Mouse (Mus musculus): ENCODE results near the gene Glyctk.
A peak's percentile ranks its signal among the peaks of the same experiment; 100 is the strongest.

Glyctk gene

DNA sequence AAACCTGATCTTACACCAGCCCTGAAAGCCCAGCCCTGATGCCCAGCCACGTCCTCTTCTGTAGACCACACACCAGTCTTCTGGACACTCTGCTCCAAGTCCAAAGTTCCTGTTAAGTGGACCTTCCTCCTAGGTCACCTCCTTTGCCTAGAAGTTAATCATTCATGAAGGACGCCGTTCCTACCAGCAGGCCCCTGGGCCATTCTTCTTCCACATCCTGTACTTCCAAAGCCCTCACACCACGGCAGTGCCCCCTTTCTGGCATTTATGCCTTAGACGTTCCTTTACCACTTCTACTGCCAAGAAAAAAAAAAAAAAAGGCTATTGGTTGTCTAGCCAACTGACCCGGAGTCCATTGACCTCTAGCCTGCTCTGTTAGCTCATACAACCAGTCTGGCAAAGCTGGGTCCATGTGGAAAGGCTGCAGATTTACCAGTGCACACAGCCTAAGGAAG is at the start of gene Glyctk:
Gene Glyctk, minus strand, starts transcription at position 102 of the 455 bp plus-strand sequence.
- DNase-seq (ENCODE audit: low spot score) = no peak

DNA sequence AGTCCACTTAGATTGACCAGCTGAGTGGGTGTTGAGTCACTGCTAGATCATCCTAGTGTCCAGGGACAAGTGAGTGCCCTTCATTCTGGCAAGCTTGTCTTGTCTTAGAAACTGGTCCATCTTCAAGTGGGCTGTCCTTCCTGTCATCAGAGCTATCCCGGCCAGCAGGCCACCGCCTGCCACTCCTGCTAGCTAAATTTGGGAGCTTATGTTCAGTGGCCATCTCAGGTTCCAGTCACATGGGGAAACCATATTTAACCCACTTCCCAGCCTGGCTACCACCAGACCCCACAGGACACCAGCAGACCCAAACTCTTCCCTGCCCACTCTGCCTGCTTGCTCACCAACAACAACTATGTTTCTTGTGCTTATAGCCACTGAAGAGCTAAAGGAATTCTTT is 48.6 kb upstream of the Glyctk start:
- no peak for DNase-seq (ENCODE audit: low spot score)

DNA sequence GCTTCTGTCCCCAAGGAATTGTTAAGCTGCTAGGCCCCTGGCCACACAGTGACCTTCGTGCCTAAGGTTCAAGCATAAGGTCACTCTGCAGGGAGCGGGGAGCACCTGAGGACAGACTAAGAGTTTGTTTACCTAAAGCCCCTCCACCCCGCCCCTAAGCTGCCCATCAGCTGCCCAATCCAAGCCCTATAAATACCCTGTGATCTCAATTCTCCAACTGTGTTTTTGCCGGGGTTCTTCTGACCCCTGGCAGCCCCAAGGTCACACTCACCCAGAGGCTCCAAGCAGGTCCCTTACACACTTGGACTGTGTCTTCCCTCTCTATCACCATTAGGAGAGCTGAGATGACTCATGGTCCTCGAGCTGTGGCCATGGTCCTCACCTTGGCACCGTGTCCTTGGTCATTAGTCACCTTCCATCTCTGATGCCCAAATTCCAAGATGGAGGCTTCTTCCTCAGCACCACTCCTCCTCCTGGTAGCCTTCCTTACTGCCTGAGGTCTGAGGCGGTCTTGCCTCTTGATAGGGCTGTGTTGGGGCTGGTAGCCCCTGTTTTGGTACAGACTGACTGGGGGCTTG is 47.9 kb upstream of the Glyctk start:
- DNase-seq (ENCODE audit: low spot score) = no peak

GRCm38 (mm10) chr9:106203990-106204851 is 46.3 kb upstream of the Glyctk start:
- DNase-seq (ENCODE audit: low spot score) = no peak

DNA sequence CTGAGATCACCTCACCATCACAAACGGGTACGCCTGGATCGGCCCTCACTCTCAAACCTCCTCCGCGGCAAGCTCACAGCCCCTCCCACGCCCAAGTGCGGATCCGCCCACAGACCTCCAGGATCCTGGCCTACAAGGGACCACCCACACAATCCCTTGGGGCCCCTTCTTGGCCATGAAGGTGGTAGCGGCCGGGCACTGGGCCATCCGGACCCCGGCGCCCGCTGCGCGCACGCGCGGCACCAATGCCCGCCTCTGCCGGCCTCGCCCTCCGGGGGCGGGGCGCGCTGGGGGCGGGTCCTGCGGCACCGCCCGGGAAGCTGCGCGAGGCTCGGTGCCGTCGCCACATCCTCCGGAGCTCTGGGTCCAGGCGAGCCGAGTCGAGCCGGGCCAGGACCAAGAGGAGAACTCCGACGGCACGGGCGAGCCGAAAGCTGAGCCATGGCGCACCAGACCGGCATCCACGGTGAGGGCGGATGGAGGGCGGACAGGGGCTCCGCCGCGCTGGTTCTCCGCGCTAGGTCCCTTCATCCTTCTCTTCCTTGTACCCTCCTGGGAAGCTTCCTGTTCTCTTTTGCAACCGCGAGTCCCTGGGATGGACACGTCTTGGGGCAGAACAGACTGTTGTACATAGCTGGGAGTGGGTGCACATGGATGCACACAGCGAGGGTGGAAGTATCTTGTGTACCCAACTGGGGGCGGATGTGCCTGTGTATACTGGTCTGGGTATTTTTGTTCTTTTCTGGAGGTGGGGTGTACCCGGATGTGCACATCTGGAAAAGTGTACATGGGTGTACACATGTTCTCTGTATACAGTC is 45.1 kb upstream of the Glyctk start, which contains the start of gene Twf2:
Gene Twf2, plus strand, starts transcription at position 290 of the 818 bp plus-strand sequence.
- peak; percentile 92 for DNase-seq (ENCODE audit: low spot score)

GRCm38 (mm10) chr9:106201895-106202294 is 44.0 kb upstream of the Glyctk start:
- no peak for DNase-seq (ENCODE audit: low spot score)

DNA sequence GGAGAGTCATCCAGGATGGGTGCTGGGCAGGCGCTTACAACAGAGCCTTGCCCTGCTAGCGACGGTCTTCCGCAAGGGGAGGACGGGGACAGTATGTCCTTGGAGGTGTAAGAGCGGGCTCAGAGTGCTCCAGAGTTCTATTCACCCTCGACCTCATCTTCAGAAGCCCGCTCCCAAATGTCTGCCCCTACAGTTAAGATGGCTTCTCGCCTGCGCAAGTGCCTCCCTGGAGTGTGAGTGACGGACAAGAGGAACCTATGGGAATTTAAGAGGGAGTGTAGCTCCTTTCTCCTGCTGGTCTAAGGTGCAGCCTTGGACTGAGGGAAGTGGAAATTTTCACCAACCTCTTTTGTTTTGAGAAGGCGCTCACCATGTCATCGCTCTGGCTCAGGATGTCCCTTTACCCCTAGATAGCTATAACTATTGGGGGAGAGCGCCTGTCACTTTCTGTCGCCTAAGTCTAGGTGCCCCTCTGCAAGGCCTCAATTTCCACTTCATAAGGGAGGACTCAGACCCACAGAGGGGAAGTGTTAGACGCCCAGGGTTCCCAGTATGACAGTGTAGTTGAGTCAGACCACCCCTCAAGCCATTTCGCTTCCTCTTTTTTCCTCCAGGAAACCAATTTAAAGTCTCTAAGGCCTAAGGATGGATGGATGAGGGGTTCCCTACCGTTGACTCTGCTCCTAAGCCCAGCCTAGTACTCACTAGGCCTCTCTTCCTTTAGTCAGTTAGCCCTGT is 41.8 kb upstream of the Glyctk start, which contains the start of gene Ppm1m:
Gene Ppm1m, minus strand, starts transcription at position 212 of the 738 bp plus-strand sequence.
- no peak for DNase-seq (ENCODE audit: low spot score)

- peak; percentile 80 for DNase-seq (ENCODE audit: low spot score)
Observed at GRCm38 (mm10) chr9:106198962-106199458, 41.1 kb upstream of the Glyctk start.

DNA sequence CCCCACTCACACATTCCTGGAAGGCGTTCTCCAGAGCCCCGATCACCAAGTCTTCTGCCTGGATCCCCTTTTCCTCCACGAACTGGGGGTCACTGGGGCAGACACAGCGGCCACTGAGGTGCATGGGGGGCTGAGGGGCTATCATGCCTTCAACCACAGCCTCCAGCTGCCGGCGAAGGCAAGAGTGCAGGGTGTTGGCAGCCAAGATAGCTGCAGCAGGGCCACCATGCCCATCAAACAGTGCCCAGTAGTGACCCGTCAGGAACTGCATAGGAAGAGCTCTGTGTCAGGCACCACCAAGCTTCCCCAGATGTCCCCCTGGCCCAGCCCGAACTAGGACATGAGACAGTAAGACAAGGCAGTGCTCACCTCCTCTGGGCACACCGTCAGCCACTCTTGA is 39.8 kb upstream of the Glyctk start:
- DNase-seq (ENCODE audit: low spot score) = no peak

GRCm38 (mm10) chr9:106197081-106197713 is 39.3 kb upstream of the Glyctk start:
- no peak for DNase-seq (ENCODE audit: low spot score)

GRCm38 (mm10) chr9:106195693-106196092 is 37.8 kb upstream of the Glyctk start:
- no peak for DNase-seq (ENCODE audit: low spot score)

- no peak for DNase-seq (ENCODE audit: low spot score)
Observed at GRCm38 (mm10) chr9:106193930-106194807, 36.2 kb upstream of the Glyctk start.

GRCm38 (mm10) chr9:106192998-106193397 is 35.1 kb upstream of the Glyctk start:
- no peak for DNase-seq (ENCODE audit: low spot score)

GRCm38 (mm10) chr9:106192024-106192423 is 34.1 kb upstream of the Glyctk start:
- DNase-seq (ENCODE audit: low spot score) = no peak

DNA sequence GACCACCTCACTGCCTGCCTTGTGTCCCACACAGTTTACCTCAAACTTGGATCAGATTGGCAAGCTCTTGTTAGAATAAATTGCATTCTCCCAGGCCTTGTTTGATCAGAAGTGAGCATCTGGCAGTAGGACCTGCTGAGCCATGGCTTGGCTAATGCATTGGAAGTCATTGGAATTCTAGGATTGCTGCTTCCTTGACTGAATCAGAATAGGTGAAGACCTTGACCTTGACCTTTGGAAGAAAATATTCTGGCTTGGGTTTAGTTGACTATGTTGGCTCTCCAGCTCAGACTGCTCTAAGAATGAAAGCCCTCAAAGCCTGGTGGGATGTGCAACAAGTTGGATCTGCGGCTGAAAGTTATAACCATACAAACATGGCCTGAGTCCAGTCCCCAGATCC is 33.4 kb upstream of the Glyctk start:
- no peak for DNase-seq (ENCODE audit: low spot score)

GRCm38 (mm10) chr9:106183996-106184395 is 26.1 kb upstream of the Glyctk start:
- DNase-seq (ENCODE audit: low spot score) = no peak

DNA sequence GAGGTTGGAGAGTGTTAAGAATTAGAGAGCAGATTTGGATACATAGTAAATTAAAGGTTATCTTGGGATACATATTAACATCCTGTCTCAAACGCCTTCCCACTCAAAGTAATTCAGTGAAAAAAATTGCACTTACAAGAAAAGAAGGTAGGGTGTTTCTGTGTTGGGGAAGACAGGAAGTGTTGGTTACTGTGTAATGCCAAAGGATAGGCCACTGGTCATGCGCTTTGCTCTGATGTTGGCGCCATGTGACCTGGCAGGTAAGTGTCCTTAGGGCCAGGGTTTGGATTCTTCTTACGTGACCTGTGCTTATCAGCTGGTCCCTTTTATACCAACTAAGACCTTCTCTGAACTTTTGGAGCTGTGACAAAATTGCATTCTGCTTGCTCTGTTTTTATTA is 24.2 kb upstream of the Glyctk start:
- no peak for DNase-seq (ENCODE audit: low spot score)

- no peak for DNase-seq (ENCODE audit: low spot score)
Observed at GRCm38 (mm10) chr9:106179964-106180363, 22.0 kb upstream of the Glyctk start.

DNA sequence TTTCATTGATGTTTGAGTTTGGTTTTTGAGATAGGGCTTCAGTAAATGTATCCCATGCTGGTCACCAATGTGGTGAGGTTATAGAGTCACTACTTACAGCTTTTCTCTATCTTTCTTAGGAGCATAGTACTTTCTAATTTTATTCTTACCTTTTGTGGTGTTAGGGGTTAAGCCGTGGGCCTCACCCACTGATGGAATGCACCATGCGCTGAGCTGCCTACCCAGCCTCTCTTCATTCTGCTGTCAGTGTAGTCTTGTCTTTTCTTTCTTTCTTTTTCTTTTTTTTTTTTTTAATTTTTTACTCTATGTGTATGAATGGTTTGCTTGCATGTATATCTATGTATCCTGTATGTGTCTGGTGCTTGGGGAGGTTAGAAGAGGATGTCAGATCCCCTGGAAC is 21.5 kb upstream of the Glyctk start:
- no peak for DNase-seq (ENCODE audit: low spot score)

DNA sequence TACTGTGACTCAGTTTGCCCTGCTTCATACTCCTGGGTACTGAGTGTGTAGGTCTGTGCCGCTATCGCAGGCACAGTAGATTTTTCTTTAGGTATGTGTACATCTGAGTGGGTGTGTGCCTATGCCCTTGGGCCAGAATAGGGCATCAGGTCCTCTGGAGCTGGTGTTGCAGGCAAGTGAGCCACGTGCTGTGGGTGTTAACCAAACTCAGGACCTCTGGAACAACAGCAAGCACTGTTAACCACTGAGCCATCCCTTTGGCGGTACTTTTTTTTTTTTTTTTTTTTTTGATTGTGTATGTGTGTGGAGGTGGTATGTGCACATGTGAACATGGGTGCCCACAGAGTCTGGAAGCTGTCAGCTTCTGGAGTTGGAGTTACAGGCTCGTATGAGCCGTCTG is 19.9 kb upstream of the Glyctk start:
- no peak for DNase-seq (ENCODE audit: low spot score)

All from embryo, embryonic 10 days (tissue).